Mouse (Mus musculus): ENCODE measurements around the gene Plcl2. TPM values are rescaled to one million over a fixed set of nuclear protein-coding genes. Genes with fewer than 3 reads are reported as not detected.

Plcl2 gene
- 10 to 100 TPM; 14.2 to 15.1 TPM for total RNA-seq (2021)

DNA sequence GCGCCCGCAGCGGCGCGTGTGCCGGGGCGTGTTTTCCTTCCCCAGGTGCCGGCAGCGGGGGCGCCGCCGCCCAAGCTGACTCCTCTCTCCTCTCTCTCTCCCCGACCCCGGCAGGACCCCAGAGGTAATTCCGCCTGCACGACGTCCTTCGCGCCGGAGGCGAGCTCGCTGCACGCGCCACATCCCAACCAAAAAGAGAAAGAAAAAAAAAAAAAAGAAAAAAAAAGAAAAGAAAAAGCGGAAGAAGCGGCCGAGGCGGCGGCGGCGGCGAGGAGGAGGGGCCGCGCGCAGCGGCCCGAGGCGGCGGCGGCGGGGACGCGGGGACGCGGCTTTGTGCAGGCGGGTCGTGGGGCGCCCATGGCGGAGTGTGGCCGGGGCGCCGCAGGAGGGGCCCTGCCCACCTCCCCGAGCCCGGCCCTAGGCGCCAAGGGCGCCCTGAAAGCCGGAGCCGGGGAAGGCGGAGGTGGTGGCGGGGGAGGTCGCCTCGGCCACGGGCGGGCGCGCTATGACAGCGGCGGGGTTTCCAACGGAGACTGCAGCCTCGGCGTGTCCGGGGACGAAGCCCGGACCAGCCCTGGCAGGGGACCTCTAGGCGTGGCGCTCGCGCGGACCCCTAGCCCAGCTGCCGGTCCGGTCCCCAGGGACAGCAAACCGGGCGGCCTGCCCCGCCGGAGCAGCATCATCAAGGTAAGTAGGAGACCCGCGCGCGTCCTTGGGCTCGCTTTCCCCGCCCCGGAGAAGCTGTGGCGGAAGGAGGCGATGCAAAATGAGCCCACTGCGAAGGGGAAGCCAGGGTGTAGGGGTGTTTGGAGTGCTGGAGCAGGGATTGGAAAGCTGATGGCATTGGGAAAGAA lies at the start of gene Plcl2:
Plcl2 (plus strand) TSS at position 153 of the 854 bp plus-strand sequence.
- DNase-seq, result peak; percentile 65

DNA sequence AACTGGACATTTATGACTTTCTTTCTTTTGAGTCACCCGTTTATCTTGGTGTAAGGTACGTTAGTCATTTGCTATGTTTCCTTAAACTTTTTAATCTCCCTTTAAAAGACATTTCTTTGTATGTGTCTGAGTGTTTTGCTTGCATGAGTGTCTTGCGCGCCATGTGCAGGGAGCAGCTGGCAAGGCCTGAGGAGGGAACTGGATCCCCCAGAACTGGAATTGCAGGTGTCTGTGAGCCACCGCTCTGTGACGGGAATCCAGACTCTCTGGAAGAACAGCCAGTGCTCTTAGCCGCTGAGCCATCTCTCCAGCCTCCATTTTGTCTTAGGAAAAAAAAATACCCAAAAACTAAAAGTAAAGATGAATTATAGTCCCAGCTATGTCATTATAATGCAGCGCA lies 48.9 kb upstream of the Plcl2 start:
- no peak for DNase-seq

DNA sequence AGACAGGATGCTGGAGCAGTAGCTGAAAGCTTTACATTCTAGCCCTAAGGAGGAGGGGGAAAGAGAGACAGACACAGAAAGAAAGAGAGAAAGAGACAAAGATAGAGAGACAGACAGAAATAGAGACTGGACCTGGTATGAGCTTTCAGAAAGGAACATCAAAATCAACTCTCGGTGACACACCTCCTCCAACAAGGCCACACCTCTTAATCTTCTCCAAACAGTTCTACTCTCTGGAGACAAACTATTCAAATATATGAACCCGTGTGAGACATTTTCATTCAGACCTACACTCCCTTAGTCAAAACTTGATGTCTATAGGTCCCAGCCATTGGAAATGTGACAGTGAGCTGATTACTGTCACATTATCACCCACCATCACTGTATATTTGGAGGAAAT lies 41.8 kb upstream of the Plcl2 start:
- no peak for DNase-seq

DNA sequence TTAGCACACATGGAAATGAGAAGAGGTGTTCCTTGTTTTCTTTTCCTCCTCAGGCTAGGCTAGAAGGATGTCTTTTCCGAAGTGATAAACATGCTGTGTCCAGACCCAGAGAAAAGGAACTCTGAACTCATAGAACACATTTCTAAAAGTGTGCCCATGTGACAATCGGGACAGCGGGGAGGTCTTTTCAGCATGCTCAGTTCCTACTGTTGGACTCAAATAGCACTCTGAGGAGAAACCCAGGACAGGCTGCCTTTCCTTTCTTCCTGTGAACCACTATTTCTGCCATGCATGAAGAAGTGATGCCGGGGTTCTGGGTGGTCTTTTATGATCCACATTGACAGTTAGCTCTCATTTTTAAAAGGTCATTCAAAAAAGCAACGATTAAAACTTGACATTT lies 40.1 kb upstream of the Plcl2 start:
- DNase-seq, result no peak

DNA sequence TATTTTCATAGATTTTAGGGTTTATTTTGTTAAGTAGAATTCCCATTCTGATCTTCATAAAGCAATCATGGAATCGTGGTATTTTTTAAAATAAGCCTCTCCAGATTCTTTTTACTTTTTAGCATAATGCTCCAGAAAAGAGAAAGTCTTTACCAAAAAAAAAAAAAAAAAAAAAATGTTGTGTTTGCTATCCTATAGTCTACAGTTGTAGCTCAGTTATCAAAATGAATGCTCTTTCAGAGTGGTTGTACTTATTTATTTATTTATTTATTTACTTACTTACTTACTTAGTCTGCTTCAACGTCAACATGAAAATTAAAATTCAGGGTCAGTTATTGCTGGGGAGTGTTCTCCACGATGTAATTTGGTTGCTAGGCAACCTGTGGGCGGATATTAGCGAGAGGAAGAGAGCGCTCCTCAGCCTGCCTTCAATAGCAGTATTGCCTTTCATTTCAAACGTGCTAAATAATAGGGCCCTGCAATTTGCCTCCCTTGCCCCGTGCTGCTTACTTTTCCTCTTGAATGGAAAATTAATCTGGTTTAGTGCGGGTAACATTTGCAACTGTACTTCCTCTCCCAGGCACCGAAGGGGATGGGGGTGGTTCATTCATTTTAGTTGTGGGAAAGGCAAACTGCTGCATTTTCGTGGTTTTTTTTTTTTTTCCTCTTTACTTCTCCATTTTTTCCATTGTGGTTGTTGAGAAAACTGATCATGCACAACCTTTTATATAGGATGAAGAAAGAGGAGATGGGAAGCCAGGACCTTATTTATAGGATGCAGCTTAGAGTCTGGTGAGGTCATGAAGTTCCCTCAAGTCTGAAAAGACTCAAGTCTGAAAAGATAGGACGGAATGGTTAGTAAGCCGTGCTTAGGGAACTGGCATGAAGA lies 39.4 kb upstream of the Plcl2 start:
- peak; percentile 15 for DNase-seq

DNA sequence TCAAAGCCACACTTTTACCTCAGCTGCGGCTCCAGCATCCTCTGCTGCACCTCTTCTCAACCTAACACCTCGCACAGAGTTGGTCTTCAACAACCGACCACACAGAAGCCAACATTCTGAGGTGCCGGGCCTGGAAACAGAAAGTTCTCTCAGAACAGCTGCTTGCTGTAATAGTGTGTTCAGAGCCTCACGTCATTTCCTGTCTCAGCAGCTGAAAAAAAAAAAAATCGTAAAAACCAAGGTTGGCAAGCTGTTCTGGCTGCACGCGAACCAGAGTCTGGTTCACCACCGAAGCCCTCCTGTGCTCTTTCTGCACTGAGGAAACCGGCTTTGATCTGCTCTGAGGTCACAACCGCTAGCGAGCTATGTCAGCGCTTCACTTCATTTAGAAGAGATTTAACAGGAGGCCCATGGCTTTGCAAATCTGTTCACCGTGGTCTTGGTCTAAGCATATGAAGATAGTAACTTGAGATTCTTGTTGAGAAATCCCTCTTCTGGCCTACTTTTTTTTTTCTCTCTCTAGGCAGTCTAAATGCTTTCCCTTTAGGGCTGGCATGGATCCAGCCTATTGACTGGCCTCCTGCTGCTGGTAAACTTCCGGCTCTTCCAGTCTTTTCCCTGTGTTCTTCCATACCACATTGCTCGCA lies 38.6 kb upstream of the Plcl2 start:
- peak; percentile 48 for DNase-seq

DNA sequence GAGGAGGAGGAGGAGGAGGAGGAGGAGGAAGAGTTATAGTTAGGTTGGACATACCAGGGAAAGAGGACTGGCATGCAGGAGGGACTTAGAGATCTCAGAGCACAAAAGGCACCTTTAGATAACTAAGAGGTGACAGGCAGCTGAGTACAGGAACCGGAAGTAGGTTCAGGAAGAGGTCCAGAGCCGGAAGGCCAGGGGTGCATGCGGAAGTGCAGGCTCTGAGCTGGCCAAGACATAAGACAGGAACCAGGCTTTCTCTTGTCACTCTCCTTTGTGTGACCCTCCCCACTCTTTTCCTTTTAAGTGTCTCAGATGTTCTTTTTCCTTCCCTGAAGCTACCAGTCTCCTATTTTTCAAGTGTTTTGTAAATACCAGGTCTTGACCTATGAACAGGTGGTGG lies 38.0 kb upstream of the Plcl2 start:
- peak; percentile 23 for DNase-seq

DNA sequence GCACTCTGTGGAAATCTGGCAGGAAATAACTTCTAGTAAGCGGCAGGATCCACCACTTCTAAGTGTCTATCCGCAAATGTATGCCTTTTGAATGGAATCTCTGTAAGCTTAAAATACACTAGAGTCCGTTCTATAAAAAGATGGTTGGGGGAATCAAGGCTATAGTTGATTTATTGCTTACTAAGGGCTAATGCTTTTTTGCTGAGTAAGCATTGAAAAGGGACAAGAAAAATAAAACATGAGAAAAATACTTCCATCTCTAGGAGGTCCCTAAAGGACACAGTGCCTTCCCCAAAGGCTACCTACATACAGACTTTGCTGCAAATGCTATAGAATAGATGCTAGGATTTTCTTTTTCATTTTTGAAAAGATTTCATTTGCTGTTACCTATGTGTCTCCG lies 31.9 kb upstream of the Plcl2 start:
- DNase-seq, result no peak

DNA sequence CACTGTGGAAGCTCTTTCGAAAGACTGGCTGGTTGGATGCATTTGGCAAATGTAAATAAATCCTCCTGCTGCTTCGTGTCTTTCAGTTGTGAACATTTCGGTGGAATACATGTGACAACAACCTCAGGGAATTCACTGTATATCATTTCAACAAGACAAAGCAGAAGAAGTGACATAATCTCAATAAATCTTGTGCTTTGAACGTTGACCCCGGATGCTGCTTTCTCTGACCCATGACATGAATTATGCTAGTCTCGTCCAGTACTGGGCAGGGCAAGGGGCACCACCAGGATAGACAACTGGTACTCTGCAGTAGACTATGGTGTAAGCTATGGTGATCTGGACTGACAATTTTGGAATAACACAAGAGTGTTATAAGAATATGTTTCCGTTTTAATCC lies 28.3 kb upstream of the Plcl2 start:
- no peak for DNase-seq

DNA sequence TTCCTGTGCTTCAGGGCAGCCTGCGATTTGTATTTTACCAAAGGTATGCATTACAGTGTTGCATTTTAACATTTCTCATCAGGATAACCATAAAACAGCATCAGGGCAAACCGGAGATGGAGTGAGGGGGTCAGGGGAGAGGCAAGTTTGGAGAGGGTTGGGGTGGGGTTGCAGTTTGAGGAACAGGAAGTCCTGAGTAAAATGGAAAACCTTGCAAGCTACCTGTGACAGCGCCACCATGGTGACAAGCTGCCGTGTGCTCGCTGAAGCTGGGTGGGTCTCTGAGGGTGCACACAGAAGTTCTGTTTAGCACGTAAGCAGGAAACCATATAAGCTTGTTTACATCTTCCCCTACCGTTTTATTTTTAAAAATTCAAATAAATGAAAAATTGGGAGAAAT lies 25.5 kb upstream of the Plcl2 start:
- no peak for DNase-seq

DNA sequence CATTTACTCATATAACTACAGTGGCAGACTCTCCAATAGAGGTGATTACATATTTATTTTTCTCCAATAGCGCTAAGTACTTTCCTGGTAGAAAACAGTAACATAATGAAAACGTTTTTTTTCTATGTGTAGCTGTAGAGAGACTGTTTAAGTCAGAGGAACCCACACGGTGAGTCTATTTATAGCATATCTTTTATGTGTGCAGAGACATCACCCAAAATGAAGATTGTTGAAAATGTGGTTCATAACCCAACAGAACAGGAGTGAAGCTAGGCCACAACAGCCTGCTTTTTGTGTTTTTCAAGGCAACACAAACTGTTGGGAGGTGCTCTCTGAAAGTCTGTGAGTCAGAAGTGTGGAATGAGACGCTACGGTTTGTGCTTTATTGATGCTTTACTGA lies 24.2 kb upstream of the Plcl2 start:
- no peak for DNase-seq

DNA sequence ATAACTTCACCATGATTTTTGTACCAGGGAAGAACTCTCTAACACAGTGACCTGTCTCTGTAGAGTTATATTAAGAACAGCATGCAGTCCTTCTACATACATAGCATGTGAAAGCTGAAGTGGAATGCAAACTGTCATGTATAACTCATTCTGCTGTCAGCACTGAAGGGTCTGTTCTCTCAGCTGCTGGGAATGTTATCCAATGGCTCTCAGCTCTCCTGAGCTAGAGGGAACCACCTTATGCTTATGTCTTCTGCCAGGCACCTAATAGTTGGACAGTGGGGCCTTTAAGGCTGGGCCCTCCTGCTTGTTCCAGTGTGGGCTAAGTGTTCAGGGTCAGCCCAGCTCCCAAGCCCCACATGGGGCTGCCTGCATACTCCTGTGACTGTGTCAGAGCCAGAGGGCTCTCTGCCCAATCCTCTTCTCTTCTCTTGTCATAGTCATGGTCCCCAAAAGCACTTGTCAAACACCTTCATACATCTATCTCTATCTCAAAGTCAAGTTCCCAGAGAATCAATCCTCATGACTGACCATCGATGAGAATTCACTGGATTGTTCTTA lies 22.1 kb upstream of the Plcl2 start:
- DNase-seq, result no peak

DNA sequence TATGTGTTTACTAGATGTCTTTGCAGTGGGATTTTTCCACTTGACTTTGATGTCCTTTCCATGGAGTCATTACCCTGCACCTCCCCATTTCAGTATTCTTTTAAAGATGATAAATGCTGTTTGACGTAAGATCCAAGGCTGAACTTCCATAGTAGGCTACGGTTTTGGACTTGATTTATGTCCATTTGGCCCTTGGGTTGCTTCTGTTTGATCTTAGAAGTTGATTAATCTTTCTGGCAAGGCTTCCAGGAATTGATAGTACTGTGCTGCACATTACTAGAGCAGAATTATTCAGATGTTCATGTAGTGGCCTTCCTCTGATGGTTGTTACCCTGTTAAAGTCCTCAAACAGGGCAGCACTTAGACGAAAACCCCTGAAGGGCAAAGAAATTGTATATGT lies 21.5 kb upstream of the Plcl2 start:
- no peak for DNase-seq

DNA sequence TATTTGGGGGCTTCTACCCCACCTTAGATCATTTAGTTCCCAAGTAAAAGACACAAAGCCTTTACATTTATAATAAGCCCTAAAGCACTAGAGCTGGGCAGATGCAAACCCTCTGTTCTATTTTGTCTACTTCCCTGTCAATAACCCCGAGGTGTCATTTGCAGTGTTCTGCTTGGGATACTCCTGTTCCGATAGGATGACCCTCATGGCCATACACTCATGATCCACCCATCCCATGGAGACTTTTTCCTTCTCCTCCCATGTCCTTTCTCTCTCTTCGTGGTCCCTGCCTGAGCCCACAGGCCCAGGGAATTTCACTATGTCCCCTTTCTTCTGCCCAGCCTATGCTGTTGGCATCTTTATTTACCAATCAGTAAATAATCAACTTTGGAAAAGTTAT lies 20.8 kb upstream of the Plcl2 start:
- no peak for DNase-seq

DNA sequence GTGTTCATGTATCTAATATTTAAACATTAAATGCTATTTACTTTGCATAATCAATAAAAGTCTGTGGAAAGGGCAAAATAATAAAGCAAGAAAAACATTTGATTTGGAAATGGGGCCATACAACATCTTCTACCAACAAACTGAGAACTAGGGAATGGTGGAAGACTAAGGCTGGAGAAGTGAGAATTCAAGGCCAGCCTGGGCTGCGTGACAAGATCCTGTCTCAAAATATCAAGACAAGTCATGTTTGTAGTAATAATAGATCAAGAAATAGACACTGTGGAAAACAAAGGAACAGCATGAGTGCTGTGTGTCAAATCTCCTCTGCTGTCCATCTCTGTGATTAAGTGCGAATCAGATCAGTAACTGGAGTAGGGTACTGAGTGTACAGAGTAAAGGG lies 20.3 kb upstream of the Plcl2 start:
- no peak for DNase-seq

DNA sequence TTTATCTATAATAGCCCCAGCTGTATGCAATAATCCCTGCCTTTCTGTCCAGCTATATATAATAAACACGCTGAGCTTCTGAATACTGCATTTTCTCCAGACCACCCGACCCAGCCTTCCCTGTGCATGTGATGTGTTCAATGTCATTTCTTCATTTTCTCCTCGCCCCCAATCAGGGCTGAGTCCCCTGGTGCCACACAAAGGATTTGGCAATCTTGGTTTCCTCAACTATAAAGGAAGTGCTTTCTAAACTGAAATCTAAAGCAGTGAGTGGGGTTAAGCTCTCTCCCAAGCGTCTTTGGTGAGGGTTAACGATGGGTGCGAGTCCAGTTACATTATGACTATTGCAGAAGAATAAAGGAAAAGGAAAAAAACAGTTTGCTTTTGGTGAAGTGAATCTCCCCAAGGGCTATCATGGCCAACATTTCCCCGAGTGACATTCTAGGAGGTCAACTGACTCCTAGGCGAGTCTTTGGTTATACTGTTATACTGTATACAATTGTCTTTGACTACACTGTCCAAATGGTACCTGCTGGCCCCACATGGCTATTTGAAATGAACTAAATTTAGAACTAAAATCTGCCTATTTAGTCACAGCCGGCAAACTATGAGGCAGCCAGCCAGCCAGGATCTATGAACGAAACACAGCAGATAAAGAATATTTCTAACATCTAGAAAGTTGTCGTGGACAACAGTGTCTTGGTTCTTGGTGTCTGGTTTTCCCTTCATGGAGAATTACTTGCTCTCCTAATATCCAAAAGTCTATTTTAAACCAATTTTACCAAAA lies 18.4 kb upstream of the Plcl2 start:
- DNase-seq, result no peak

DNA sequence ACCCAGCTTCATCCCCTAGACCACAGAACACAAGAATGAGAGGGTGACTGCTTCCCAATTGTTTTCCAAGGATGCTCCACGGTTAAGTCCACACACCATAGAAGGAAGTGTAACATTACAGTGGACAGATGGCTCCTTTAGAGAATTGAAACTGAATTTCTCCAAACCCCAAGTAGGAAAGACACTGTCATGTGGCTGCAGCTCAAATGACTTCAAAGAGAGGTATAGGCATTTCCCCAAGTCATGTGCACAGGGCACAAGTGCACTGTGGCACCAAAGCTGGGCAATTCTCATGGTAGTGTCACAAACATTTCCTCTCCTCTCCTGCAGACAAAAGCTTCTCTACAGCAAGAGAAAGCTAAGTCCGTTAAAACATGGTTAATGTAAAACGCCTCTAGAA lies 17.7 kb upstream of the Plcl2 start:
- no peak for DNase-seq

DNA sequence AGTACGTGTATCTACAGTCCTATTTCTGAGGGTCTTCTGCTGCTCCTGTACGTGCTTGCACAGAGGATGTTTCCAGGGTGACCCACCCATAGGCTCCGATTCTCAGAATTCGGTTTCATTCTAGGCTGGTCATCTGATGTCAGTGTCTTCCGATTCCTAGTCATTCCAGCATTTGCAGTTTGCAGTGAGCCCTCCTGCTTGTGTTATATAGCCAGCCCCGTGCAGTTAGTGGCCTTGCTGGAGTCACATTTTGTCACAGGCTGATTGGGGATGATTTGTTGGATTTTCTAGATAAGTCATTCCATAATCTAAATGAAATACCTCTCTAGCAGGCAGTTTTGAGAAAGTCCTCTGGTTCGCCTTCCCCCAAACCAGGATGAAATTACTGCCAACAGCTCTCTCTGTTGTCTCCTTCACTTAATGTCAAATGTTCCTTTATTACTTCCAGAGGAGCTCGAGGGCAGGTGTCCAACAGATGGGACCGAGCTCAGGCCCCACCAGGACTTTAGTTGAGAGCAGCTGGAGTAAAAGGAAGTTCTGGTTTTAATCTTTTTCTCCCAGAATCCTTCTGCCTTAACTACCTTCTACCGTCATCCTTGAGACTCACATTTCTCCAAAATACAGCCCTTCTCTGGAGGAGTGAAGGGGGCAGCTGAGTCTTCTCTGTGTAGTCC lies 13.8 kb upstream of the Plcl2 start:
- DNase-seq, result no peak

DNA sequence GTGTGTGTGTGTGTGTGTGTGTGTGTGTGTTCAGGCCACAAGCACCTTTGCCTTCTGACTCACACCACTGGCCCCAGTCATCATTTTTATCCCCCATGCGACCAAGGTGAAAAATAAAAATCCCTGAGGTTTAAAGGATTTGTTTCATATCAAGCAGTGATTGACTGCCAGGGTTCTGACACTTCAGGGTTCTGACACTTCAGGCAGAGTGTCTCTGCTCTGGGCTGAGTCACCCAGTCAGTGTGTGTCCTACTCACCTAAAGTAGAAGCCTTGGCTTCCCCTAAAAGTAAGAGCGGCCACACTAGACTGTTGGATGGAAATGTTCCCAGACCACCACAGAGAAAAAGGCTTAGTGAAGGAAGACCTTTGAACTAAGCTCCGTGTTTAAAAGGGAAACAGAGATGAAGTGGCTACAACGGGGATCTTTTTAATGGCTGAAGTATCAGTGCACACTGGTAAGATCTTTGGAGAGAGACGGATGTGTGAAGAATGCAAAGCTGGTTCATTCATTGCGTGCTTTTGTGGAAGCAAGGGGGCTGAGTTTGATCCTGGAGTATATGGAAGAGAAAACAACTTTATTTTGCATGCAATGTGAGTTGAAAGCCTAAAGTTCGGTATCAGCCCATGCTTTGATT lies 11.0 kb upstream of the Plcl2 start:
- no peak for DNase-seq

DNA sequence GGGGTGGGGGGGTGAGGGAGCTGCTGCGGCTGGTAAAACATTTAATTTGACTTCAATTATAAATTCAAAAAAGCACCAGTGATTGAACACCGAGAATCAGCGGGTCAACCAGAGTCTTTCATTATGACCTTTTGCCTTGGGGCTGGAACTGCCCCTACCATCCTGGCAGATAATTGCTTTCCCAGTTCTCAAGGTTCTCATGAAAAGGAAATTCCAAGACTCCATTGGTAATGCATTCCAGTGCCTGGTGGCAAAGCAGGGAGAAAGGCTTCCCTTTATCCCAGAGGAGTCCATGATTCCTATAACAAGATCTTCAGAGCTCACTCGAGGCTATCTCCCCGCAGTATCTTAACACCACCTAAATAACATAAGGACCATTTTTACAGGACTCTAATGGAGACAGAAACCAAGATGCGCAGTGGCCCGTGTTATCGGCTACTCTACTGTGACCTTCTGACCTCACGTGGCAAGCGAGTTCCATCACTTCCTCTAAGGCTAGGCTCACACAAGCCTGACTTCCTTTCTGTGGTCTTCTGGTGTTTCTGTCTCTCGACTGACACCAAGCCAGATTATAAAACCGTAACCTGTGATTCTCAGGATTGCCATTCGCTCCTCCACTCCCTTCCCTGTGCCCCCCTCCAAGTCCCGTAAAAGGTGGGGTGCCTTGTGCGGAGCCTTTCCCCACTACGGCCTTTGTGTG lies 10.0 kb upstream of the Plcl2 start:
- DNase-seq, result no peak

Measured in heart, postnatal 4 days (tissue).